Mouse (Mus musculus): Measurements from ENCODE around the gene Npcd. TPM values are rescaled to one million over a fixed set of nuclear protein-coding genes. Genes with fewer than 3 reads are reported as not detected.

The Npcd gene
- polyA plus RNA-seq, 1 experiment: 1.7 TPM

DNA sequence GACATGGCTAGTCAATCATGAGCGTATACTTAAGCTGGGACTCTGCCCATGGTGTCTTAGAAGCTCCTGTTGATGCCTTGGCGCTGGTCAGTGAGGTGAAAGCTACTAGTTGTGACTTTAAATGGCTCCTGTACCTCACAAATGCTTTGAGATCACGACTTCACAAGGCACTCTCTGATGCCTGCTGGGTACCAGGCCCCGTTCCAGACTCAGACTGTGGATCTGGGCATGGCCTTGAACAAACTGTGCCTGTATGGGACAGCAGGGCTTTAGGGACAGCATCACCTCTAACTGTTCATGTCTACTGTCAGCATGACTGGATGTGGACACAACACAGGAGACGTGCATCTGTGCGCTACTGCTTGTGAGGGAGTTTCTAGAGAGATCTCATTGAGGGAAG lies 43.1 kb downstream of the Npcd start:
- H3K27ac ChIP-seq (ENCODE audit: insufficient read depth, low read length): no peak overlapping the region; the same call in 1 of the 2 replicates
- peak; percentile 79 to 87 for DNase-seq
- no peak overlapping the region for H3K4me3 ChIP-seq (replicated peaks; ENCODE audit: insufficient read depth, low read depth, low read length)
- H3K4me1 ChIP-seq (ENCODE audit: control insufficient read depth, insufficient read depth, low read length): peaks cover 63% of the 10 kb centered on the region
- no peak for TF ChIP-seq POLR2A (IDR thresholded peaks at IDR 0.05; ENCODE audit: borderline replicate concordance, insufficient read depth, low read length)
- TF ChIP-seq CTCF (IDR thresholded peaks at IDR 0.05; ENCODE audit: borderline replicate concordance, insufficient read depth, low read depth, low read length): no peak
- no peaks in the 10 kb centered on the region for H3K27me3 ChIP-seq (ENCODE audit: control insufficient read depth, insufficient read depth, low read length)
- WGBS: 30% methylated on average over 6 of the region's 6 CpGs

DNA sequence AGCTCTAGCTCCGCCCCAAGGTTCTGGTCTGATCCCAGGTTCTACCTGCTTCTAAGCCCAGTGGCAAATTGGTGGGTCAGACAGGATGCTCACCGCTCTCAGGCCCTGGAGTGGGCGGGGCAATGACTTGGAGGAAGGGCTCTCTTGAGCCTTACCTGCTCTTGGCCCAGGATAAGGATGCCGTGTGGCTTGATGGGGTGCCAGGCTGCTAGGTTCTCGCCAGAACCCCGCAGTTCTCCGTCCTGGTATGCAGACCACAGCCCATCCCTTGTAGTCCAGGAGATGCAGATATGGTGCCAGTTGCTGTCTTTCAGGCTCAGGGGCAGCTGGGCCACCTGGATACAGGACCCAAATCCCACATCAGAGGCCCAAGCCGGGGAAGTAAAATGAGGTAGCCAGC lies 43.9 kb downstream of the Npcd start:
- H3K27ac ChIP-seq (ENCODE audit: insufficient read depth, low read length): no peak overlapping the region
- no peak for TF ChIP-seq CTCF (IDR thresholded peaks at IDR 0.05; ENCODE audit: borderline replicate concordance, insufficient read depth, low read depth, low read length)
- no peak for TF ChIP-seq POLR2A (IDR thresholded peaks at IDR 0.05; ENCODE audit: borderline replicate concordance, insufficient read depth, low read length)
- WGBS: 33% methylated on average over 8 of the region's 8 CpGs
- peak; percentile 56 to 63 for DNase-seq
- no peak overlapping the region for H3K4me3 ChIP-seq (replicated peaks; ENCODE audit: insufficient read depth, low read depth, low read length)
- no peaks in the 10 kb centered on the region for H3K27me3 ChIP-seq (ENCODE audit: control insufficient read depth, insufficient read depth, low read length)
- peaks cover 60% of the 10 kb centered on the region for H3K4me1 ChIP-seq (ENCODE audit: control insufficient read depth, insufficient read depth, low read length)

DNA sequence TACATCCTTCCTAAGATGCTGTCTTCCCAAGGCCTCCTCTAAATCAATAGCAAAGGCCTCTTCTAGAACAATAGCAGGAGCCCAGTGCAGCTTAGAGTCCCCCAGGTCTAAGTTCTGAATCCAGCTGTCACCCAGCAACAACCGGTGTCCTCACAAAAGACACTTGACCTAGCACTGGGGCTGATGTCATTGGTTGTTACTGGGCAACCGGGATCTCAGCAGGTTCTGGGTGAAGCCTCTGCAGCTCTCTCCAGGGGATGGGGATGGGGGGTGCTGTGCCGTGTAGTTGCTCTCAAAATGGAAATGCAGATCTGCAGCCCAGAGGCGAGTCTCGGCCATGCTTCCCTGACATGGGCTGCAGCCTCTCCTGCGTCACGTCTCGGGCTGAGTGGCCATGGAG lies 46.2 kb downstream of the Npcd start:
- peaks cover 44% of the 10 kb centered on the region for H3K4me1 ChIP-seq (ENCODE audit: control insufficient read depth, insufficient read depth, low read length)
- H3K27ac ChIP-seq (ENCODE audit: insufficient read depth, low read length): no peak overlapping the region
- WGBS: 48% methylated on average over 8 of the region's 8 CpGs
- H3K4me3 ChIP-seq (replicated peaks; ENCODE audit: insufficient read depth, low read depth, low read length): no peak overlapping the region
- DNase-seq: no peak
- no peak for TF ChIP-seq POLR2A (IDR thresholded peaks at IDR 0.05; ENCODE audit: borderline replicate concordance, insufficient read depth, low read length)
- no peak for TF ChIP-seq CTCF (IDR thresholded peaks at IDR 0.05; ENCODE audit: borderline replicate concordance, insufficient read depth, low read depth, low read length)
- H3K27me3 ChIP-seq (ENCODE audit: control insufficient read depth, insufficient read depth, low read length): no peaks in the 10 kb centered on the region

DNA sequence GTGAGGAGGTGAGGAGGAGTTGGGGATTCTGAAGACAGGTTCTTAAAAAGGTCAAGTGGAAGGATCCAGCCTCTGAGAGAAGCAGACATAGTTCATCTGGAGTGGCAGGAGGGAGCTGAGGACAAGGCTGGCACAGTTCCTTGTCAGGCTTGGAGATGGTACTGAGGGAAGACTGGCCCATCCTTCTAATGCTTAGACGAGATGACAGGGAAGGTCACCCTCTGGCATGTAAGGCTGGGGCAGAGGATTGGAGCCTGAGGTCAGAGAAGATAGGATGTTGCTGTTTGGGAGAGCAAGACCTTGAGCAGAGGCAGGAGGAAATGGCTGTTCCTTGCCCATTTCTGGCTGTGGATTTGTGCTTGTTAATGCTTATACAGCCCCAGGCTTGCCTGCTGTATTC lies 49.0 kb downstream of the Npcd start:
- WGBS: 5% methylated on average over 1 of the region's 1 CpGs
- peaks cover 22% of the 10 kb centered on the region for H3K4me1 ChIP-seq (ENCODE audit: control insufficient read depth, insufficient read depth, low read length)
- H3K27me3 ChIP-seq (ENCODE audit: control insufficient read depth, insufficient read depth, low read length): no peaks in the 10 kb centered on the region
- DNase-seq: peak in 1 of 2 experiments; percentile 37
- H3K27ac ChIP-seq (ENCODE audit: insufficient read depth, low read length): no peak overlapping the region
- no peak for TF ChIP-seq POLR2A (IDR thresholded peaks at IDR 0.05; ENCODE audit: borderline replicate concordance, insufficient read depth, low read length)
- TF ChIP-seq CTCF (IDR thresholded peaks at IDR 0.05; ENCODE audit: borderline replicate concordance, insufficient read depth, low read depth, low read length): no peak
- no peak overlapping the region for H3K4me3 ChIP-seq (replicated peaks; ENCODE audit: insufficient read depth, low read depth, low read length)

DNA sequence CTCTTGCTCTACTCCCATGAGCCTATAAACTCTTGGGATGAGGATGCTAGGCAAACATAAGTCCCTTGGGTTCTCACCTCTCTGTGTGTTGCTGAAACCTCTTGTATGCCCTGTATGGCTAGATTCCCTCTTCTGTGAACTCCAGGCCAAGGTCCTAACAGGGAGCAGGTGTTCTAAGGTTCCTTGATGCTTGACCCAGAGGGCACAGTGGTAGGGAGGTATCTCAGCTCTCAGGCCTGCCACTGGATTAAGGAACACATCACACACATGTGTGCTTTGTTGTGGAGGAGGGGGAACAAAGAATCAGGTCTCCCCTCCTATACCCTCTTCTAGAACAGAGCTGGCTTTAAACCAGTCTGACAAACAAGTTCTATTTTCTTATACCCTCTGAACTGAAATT lies 56.3 kb downstream of the Npcd start, which contains the start of gene Dnal4:
TSS of gene Dnal4 (minus strand) at position 101 of the 400 bp plus-strand sequence.
- Histone ChIP-seq H3K4me3 (replicated peaks; ENCODE audit: insufficient read depth, low read depth, low read length) (no peak within 1 kb of the TSS), H3K27ac (ENCODE audit: insufficient read depth, low read length) (no peak within 1 kb of the TSS), H3K27me3 (ENCODE audit: control insufficient read depth, insufficient read depth, low read length) (no peaks in the 10 kb centered on the region), H3K4me1 (ENCODE audit: control insufficient read depth, insufficient read depth, low read length) (peaks cover 9% of the 10 kb centered on the region; the same call in 1 of the 2 replicates)
- TF ChIP-seq POLR2A (IDR thresholded peaks at IDR 0.05; ENCODE audit: borderline replicate concordance, insufficient read depth, low read length): no peak
- TF ChIP-seq CTCF (IDR thresholded peaks at IDR 0.05; ENCODE audit: borderline replicate concordance, insufficient read depth, low read depth, low read length): no peak
- DNase-seq: no peak

DNA sequence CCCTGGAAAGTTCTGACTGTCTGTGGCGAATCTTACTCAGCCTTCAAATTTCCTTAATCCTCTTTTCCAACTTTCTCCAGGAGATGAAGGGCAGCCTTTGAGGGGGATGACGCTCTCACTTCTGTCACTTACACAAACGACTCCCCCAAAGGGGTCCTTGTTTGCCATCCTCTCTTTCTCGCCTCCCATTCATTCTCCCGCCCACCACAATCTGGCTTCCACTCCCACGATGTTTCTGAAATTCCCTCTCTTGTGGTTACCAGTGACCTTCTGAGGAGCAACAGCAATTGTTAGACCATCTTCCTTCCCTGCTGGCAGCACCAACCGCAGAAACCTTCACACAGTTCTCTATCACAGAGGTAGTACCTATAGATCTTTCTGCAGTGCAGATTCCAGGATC lies 58.4 kb downstream of the Npcd start:
- peaks cover 12% of the 10 kb centered on the region for H3K4me1 ChIP-seq (ENCODE audit: control insufficient read depth, insufficient read depth, low read length)
- no peak for DNase-seq
- H3K4me3 ChIP-seq (replicated peaks; ENCODE audit: insufficient read depth, low read depth, low read length): no peak overlapping the region
- WGBS: 71% methylated on average over 7 of the region's 7 CpGs
- TF ChIP-seq CTCF (IDR thresholded peaks at IDR 0.05; ENCODE audit: borderline replicate concordance, insufficient read depth, low read depth, low read length) (no peak), POLR2A (IDR thresholded peaks at IDR 0.05; ENCODE audit: borderline replicate concordance, insufficient read depth, low read length) (no peak)
- no peak overlapping the region for H3K27ac ChIP-seq (ENCODE audit: insufficient read depth, low read length)
- H3K27me3 ChIP-seq (ENCODE audit: control insufficient read depth, insufficient read depth, low read length): no peaks in the 10 kb centered on the region

DNA sequence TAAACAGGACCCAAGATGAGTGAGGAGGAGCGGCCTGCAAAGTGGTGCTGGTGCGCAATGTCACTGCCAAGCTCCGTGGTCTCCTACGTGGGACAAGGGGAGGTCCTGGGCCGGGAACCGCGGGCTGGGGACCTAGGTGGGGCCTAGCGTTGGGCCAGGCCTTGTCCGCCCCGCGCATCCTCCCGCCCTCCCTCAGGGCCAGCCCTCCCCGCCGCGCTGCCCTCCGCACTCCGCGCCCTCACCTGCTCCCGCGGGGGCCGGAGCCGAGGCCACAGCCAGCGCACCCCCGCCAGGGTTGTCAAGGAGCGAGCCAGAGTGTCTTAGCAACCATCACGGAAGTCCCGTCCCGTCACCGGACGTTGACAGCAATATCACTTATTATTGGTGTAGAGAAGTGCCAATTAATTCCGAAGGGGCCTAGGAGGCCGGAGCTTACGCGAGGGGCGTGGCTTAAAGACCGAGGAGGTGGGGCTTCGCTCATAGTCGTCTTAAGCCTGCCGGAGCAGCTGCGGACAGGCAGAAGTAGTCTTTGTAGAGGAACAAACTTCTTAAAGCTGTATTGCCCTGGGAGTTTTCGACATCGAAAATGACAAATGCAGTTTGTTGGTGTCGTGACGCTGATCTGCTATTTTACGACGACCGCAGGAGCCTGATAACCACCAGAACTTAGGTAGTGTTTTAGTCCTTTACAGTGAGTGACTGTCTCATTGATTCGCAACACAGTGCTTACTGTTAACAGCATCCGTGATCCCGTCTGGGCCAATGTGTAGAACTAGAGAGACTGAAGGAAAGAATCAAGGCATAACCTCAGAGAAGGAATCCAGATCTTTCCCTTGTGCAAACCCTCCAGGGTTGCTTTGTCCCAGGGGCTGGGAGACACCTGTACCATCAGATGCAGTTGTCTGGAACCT lies 59.7 kb downstream of the Npcd start:
- TF ChIP-seq CTCF (IDR thresholded peaks at IDR 0.05; ENCODE audit: borderline replicate concordance, insufficient read depth, low read depth, low read length) (no peak), POLR2A (IDR thresholded peaks at IDR 0.05; ENCODE audit: borderline replicate concordance, insufficient read depth, low read length) (peak; percentile 85)
- H3K4me1 ChIP-seq (ENCODE audit: control insufficient read depth, insufficient read depth, low read length): peaks cover 22% of the 10 kb centered on the region
- peak overlapping the region; percentile 49; the same call in 1 of the 2 replicates for H3K27ac ChIP-seq (ENCODE audit: insufficient read depth, low read length)
- WGBS: under 1% methylated on average over 49 of the region's 50 CpGs
- DNase-seq: peak; percentile 96 to 99
- peak overlapping the region; percentile 82 for H3K4me3 ChIP-seq (replicated peaks; ENCODE audit: insufficient read depth, low read depth, low read length)
- no peaks in the 10 kb centered on the region for H3K27me3 ChIP-seq (ENCODE audit: control insufficient read depth, insufficient read depth, low read length)
